Mouse (Mus musculus) spleen, adult 2 months (tissue): ENCODE data around the gene Adra2b.

Experiments
- CTCF ChIP-seq: fragments of 200-500 bp; IDR thresholded peaks from 2 replicates; pipeline ENCODE4 v1.5.1; 2011; ENCODE audit warnings: mild to moderate bottlenecking, inconsistent platforms; ENCODE audit not compliant: insufficient read depth, insufficient read length, insufficient replicate concordance; ENCODE audit errors: extremely low read depth
- POLR2A ChIP-seq: fragments of 200-500 bp; IDR thresholded peaks from 2 replicates; pipeline ENCODE4 v1.6.1; 2011; ENCODE audit warnings: low read depth, low read length, inconsistent platforms

GRCm38 (mm10) chr2:127353881-127354280, 9.1 kb upstream of the Adra2b start:
- TF ChIP-seq POLR2A (no peak), CTCF (no peak)
